8 mouse cellular contexts compared by ENCODE assay signal in genomic region chr9:77427292-77428114, GRCm38 (mm10).
DNase-seq lines count a peak whose midpoint lies in the region; ATAC-seq and TF ChIP-seq lines count a peak whose summit lies in the region.

No protein-coding gene starts in this region.

- no peak for TF ChIP-seq CTCF in CH12.LX (conservative IDR thresholded peaks at IDR 0.05 in 1 of 2, IDR thresholded peaks at IDR 0.05 in 1 of 2; ENCODE audit: low read depth in 2 of 2, low read length in 2 of 2)
- TF ChIP-seq CTCF in intestine, postnatal 0 days (IDR thresholded peaks at IDR 0.05; ENCODE audit: low read depth): no peak
- TF ChIP-seq CTCF in liver, postnatal 0 days (IDR thresholded peaks at IDR 0.05; ENCODE audit: low read depth): no peak

- peaks cover 3% of the 10 kb centered on the region for H3K9me3 ChIP-seq in CH12.LX (replicated peaks; ENCODE audit: low read length)
- H3K9me3 ChIP-seq in intestine, postnatal 0 days (ENCODE audit: control insufficient read depth): no peaks in the 10 kb centered on the region
- H3K9me3 ChIP-seq in liver, postnatal 0 days (ENCODE audit: low read length): no peaks in the 10 kb centered on the region
- H3K9me3 ChIP-seq in neural tube, embryonic 13.5 days: no peaks in the 10 kb centered on the region

- H3K9ac ChIP-seq in CH12.LX (ENCODE audit: insufficient read depth, low read depth): peak overlapping the region; percentile 4; the same call in 1 of the 2 replicates
- no peak overlapping the region for H3K9ac ChIP-seq in intestine, postnatal 0 days (ENCODE audit: low read depth, low read length)
- no peak overlapping the region for H3K9ac ChIP-seq in liver, postnatal 0 days (replicated peaks)
- H3K9ac ChIP-seq in neural tube, embryonic 13.5 days: peak overlapping the region; percentile 53

- ATAC-seq in common myeloid progenitor, adult 5-6 weeks (replicated peaks; ENCODE audit: low read depth, poor library complexity, severe bottlenecking): peak; percentile 57
- peak; percentile 35 for ATAC-seq in granulocyte monocyte progenitor cell, adult 5-6 weeks (replicated peaks; ENCODE audit: poor library complexity, severe bottlenecking)
- ATAC-seq in intestine, postnatal 0 days: peak; percentile 34; the same call in 1 of the 2 replicates
- ATAC-seq in liver, postnatal 0 days: no peak
- peak; percentile 76 for ATAC-seq in neural tube, embryonic 13.5 days (ENCODE audit: low read depth)

- DNase-seq in CH12.LX (ENCODE audit: extremely low read depth): no peak
- DNase-seq in liver, postnatal 0 days: no peak
- DNase-seq in left cerebral cortex, postnatal 14 days (ENCODE audit: low spot score in 2 of 2): no peak
- DNase-seq in layer of hippocampus, postnatal 25 days (ENCODE audit: extremely low spot score in 1 of 2, low spot score in 1 of 2): no peak

- WGBS in intestine, postnatal 0 days: 14% methylated on average over 23 of the region's 23 CpGs
- 58% methylated on average over 23 of the region's 23 CpGs for WGBS in liver, postnatal 0 days (ENCODE audit: insufficient replicate concordance)
- WGBS in neural tube, embryonic 13.5 days: 9% methylated on average over 23 of the region's 23 CpGs

- H3K4me1 ChIP-seq in CH12.LX (ENCODE audit: control insufficient read depth in 1 of 2, insufficient read depth in 2 of 2): peaks cover 40 to 69% of the 10 kb centered on the region in 2 experiments
- H3K4me1 ChIP-seq in intestine, postnatal 0 days (replicated peaks; ENCODE audit: control insufficient read depth, insufficient read depth, low read length): peaks cover 15% of the 10 kb centered on the region
- H3K4me1 ChIP-seq in liver, postnatal 0 days (ENCODE audit: insufficient read depth): peaks cover 19% of the 10 kb centered on the region
- H3K4me1 ChIP-seq in neural tube, embryonic 13.5 days (replicated peaks): peaks cover 28% of the 10 kb centered on the region

- no peak overlapping the region for H3K4me3 ChIP-seq in CH12.LX (replicated peaks in 1 of 3; ENCODE audit: low read depth in 2 of 3, low read length in 2 of 3, poor library complexity in 1 of 3)
- peak overlapping the region; percentile 5; the same call in 1 of the 2 replicates for H3K4me3 ChIP-seq in intestine, postnatal 0 days (ENCODE audit: low read depth, low read length)
- H3K4me3 ChIP-seq in liver, postnatal 0 days (ENCODE audit: low read depth, low read length): no peak overlapping the region
- peak overlapping the region; percentile 21 for H3K4me3 ChIP-seq in neural tube, embryonic 13.5 days

- no peak for TF ChIP-seq EP300 in CH12.LX (IDR thresholded peaks at IDR 0.05; ENCODE audit: low read length)
- TF ChIP-seq EP300 in liver, postnatal 0 days (IDR thresholded peaks at IDR 0.05; ENCODE audit: low read depth): no peak

- TF ChIP-seq RAD21 in CH12.LX (IDR thresholded peaks at IDR 0.05; ENCODE audit: low read depth, low read length): no peak

- in situ Hi-C loops in CH12.LX (cut with MboI; ENCODE audit: low pct_ligation_motif_present, low pct_unique_long_range_greater_than_20kb, low sequenced_read_pairs): no loop called here

- H3K79me2 ChIP-seq in CH12.LX (replicated peaks; ENCODE audit: control insufficient read depth, extremely low read depth, insufficient read depth, poor library complexity, severe bottlenecking): 0 out of 2 replicates have a peak, but pooled peaks cover 2% of the 10 kb centered on the region

- intact Hi-C loops in left cerebral cortex, postnatal 14 days (cut with DNase I): no loop called here

- no peaks in the 10 kb centered on the region for H3K27me3 ChIP-seq in CH12.LX (replicated peaks)
- H3K27me3 ChIP-seq in intestine, postnatal 0 days (replicated peaks; ENCODE audit: control insufficient read depth, insufficient read depth, low read length): no peaks in the 10 kb centered on the region
- H3K27me3 ChIP-seq in liver, postnatal 0 days (ENCODE audit: insufficient read depth, low read length): no peaks in the 10 kb centered on the region
- H3K27me3 ChIP-seq in neural tube, embryonic 13.5 days: no peaks in the 10 kb centered on the region

- peaks cover 4 to 6% of the 10 kb centered on the region in 2 experiments for H3K36me3 ChIP-seq in CH12.LX (replicated peaks in 1 of 2; ENCODE audit: control insufficient read depth in 1 of 2, insufficient read depth in 1 of 2, low read length in 1 of 2)
- peaks cover 7% of the 10 kb centered on the region for H3K36me3 ChIP-seq in intestine, postnatal 0 days (ENCODE audit: control insufficient read depth, insufficient read depth)
- H3K36me3 ChIP-seq in liver, postnatal 0 days (replicated peaks; ENCODE audit: insufficient read depth, low read length): no peaks in the 10 kb centered on the region
- H3K36me3 ChIP-seq in neural tube, embryonic 13.5 days: 0 out of 2 replicates have a peak, but pooled peaks cover 3% of the 10 kb centered on the region

- 0 out of 2 replicates have a peak overlapping the region, but pooled peaks have one; percentile 4 for H3K4me2 ChIP-seq in CH12.LX (ENCODE audit: insufficient read depth, low read depth, poor library complexity, severe bottlenecking)
- peak overlapping the region; percentile 55 for H3K4me2 ChIP-seq in intestine, postnatal 0 days (replicated peaks; ENCODE audit: low read depth)
- peak overlapping the region; percentile 32; the same call in 1 of the 2 replicates for H3K4me2 ChIP-seq in liver, postnatal 0 days (ENCODE audit: low read depth, low read length)
- peak overlapping the region; percentile 53 for H3K4me2 ChIP-seq in neural tube, embryonic 13.5 days

- dilution Hi-C loops in CH12.LX (cut with MboI; ENCODE audit: extremely low pct_ligation_motif_present, extremely low pct_unique_long_range_greater_than_20kb, low sequenced_read_pairs): no loop called here

- peak overlapping the region; percentile 35; the same call in 1 of the 2 replicates for H3K27ac ChIP-seq in CH12.LX (ENCODE audit: insufficient read depth, low read depth)
- no peak overlapping the region for H3K27ac ChIP-seq in intestine, postnatal 0 days (ENCODE audit: low read depth, low read length)
- 0 out of 2 replicates have a peak overlapping the region, but pooled peaks have one; percentile 8 for H3K27ac ChIP-seq in liver, postnatal 0 days (ENCODE audit: low read depth)
- peak overlapping the region; percentile 50 for H3K27ac ChIP-seq in neural tube, embryonic 13.5 days (replicated peaks)

- no peak for TF ChIP-seq POLR2A in CH12.LX (IDR thresholded peaks at IDR 0.05; ENCODE audit: low read depth, low read length)

TF ChIP-seq in CH12.LX, 34 proteins besides CTCF, POLR2A, EP300 and RAD21:
- TF ChIP-seq MAZ (IDR thresholded peaks at IDR 0.05; ENCODE audit: low read depth, low read length): 0 out of 2 replicates have a peak, but pooled peaks have one; percentile 27
- 0 out of 2 replicates have a peak, but pooled peaks have one; percentile 6 for TF ChIP-seq MXI1 (IDR thresholded peaks at IDR 0.05; ENCODE audit: low read depth, low read length)
- TF ChIP-seq E2F4 (IDR thresholded peaks at IDR 0.05; ENCODE audit: insufficient replicate concordance, low read depth, low read length): no peak
TF ChIP-seq in CH12.LX: peak in this region for 2.

Comparison
In these comparisons a context has a peak if more than half of its experiments do, and no peak if none do; other contexts are left out.
1. H3K4me2 ChIP-seq: peak in every context shown above with its lines; median percentile 55 in intestine, postnatal 0 days; 53 in neural tube, embryonic 13.5 days; 32 in liver, postnatal 0 days; 4 in CH12.LX.
2. H3K4me3 ChIP-seq: peak in intestine, postnatal 0 days (single experiment) and neural tube, embryonic 13.5 days (single experiment); none in CH12.LX (0 of 3) and liver, postnatal 0 days (single experiment).
3. H3K9ac ChIP-seq: peak in CH12.LX (single experiment) and neural tube, embryonic 13.5 days (single experiment); none in intestine, postnatal 0 days (single experiment) and liver, postnatal 0 days (single experiment).